Mouse (Mus musculus) heart, embryonic 16.5 days (tissue): ENCODE measurements at regions not wholly inside any gene's neighbourhood (a gene's known extent, or its start where the extent isn't known, plus 50 kb on each side); places are given as distances from the start of the nearest gene placed in this dataset.

Experiments
- ATAC-seq: fragments of 200-750 bp; cut with Nextera tagmentation; replicated peaks from 2 replicates; pipeline ENCODE4 v1.8.0; 2017; ENCODE audit warnings: moderate number of reproducible peaks; ENCODE audit not compliant: insufficient read depth, low FRiP score; ENCODE audit errors: extremely low read depth
- H3K27ac ChIP-seq: fragments of 300-500 bp; sonication (generic); 2 replicates; pipeline ENCODE4 v1.5.1; 2014; ENCODE audit warnings: mild to moderate bottlenecking, low read length, control low read depth, moderate library complexity
- H3K27me3 ChIP-seq: fragments of 300-500 bp; sonication (generic); 2 replicates; pipeline ENCODE4 v1.6.1; 2014; ENCODE audit warnings: low read length, mixed read lengths; ENCODE audit not compliant: control insufficient read depth, insufficient read depth
- H3K36me3 ChIP-seq: fragments of 300-500 bp; sonication (generic); 2 replicates; pipeline ENCODE4 v1.6.1; 2014; ENCODE audit not compliant: control insufficient read depth, insufficient read depth
- H3K4me1 ChIP-seq: fragments of 300-500 bp; sonication (generic); 2 replicates; pipeline ENCODE4 v1.6.1; 2014; ENCODE audit warnings: low read length, mixed read lengths; ENCODE audit not compliant: control insufficient read depth, insufficient read depth
- H3K4me2 ChIP-seq: fragments of 300-500 bp; sonication (generic); 2 replicates; pipeline ENCODE4 v1.6.1; 2014; ENCODE audit warnings: low read depth, mild to moderate bottlenecking, control low read depth, low read length
- H3K4me3 ChIP-seq: fragments of 300-500 bp; sonication (generic); 2 replicates; pipeline ENCODE4 v1.5.1; 2014; ENCODE audit warnings: mild to moderate bottlenecking, control low read depth, low read length
- H3K9ac ChIP-seq: fragments of 300-500 bp; sonication (generic); 2 replicates; pipeline ENCODE4 v1.6.1; 2014; ENCODE audit warnings: low read length, control low read depth
- H3K9me3 ChIP-seq: fragments of 300-500 bp; sonication (generic); replicated peaks from 2 replicates; pipeline ENCODE4 v1.6.1; 2016; ENCODE audit warnings: low read length; ENCODE audit not compliant: control insufficient read depth
- WGBS: fragments of 180-500 bp; shearing (Covaris S2); extraction: QIAGEN DNeasy Blood & Tissue Kit; methylation state at CpG from one replicate; pipeline ENCODE4 v1.1.7; 2014; 5-methylcytosine and 5-hydroxymethylcytosine counted together

- Histone ChIP-seq H3K4me1 (0 out of 2 replicates have a peak, but pooled peaks cover under 1% of the 10 kb centered on the region), H3K36me3 (no peaks in the 10 kb centered on the region), H3K4me2 (no peak overlapping the region), H3K9ac (no peak overlapping the region), H3K4me3 (no peak overlapping the region), H3K27ac (no peak overlapping the region), H3K9me3 (no peaks in the 10 kb centered on the region), H3K27me3 (no peaks in the 10 kb centered on the region)
- WGBS: 85% methylated on average over 3 of the region's 3 CpGs
- no peak for ATAC-seq
These were observed 164.0 kb downstream of the Dyrk2 start for GRCm38 (mm10) chr10:118706020-118706419.

GRCm38 (mm10) chr10:118709718-118710117, 160.3 kb downstream of the Dyrk2 start:
- no peak overlapping the region for H3K27ac ChIP-seq
- no peak for ATAC-seq
- H3K36me3 ChIP-seq: no peaks in the 10 kb centered on the region
- H3K9ac ChIP-seq: no peak overlapping the region
- no peaks in the 10 kb centered on the region for H3K9me3 ChIP-seq
- H3K4me2 ChIP-seq: no peak overlapping the region
- H3K4me1 ChIP-seq: peaks cover 19% of the 10 kb centered on the region
- no peak overlapping the region for H3K4me3 ChIP-seq
- H3K27me3 ChIP-seq: no peaks in the 10 kb centered on the region
- WGBS: 67% methylated on average over 8 of the region's 8 CpGs

GRCm38 (mm10) chr10:118711529-118711928, 158.5 kb downstream of the Dyrk2 start:
- H3K27me3 ChIP-seq: no peaks in the 10 kb centered on the region
- ATAC-seq: no peak
- no peak overlapping the region for H3K4me2 ChIP-seq
- H3K9ac ChIP-seq: no peak overlapping the region
- H3K4me3 ChIP-seq: no peak overlapping the region
- peaks cover 24% of the 10 kb centered on the region for H3K4me1 ChIP-seq
- 56% methylated on average over 3 of the region's 3 CpGs for WGBS
- H3K9me3 ChIP-seq: no peaks in the 10 kb centered on the region
- peak overlapping the region; percentile 50; the same call in 1 of the 2 replicates for H3K27ac ChIP-seq
- no peaks in the 10 kb centered on the region for H3K36me3 ChIP-seq

- no peak overlapping the region for H3K9ac ChIP-seq
- no peak for ATAC-seq
- peaks cover 24% of the 10 kb centered on the region for H3K4me1 ChIP-seq
- H3K4me2 ChIP-seq: no peak overlapping the region
- H3K9me3 ChIP-seq: no peaks in the 10 kb centered on the region
- H3K27ac ChIP-seq: peak overlapping the region; percentile 50; the same call in 1 of the 2 replicates
- 51% methylated on average over 10 of the region's 10 CpGs for WGBS
- no peaks in the 10 kb centered on the region for H3K36me3 ChIP-seq
- H3K27me3 ChIP-seq: no peaks in the 10 kb centered on the region
- no peak overlapping the region for H3K4me3 ChIP-seq
These were observed 158.1 kb downstream of the Dyrk2 start for GRCm38 (mm10) chr10:118711951-118712350.

GRCm38 (mm10) chr10:118712951-118713350, 157.1 kb downstream of the Dyrk2 start:
- 71% methylated on average over 6 of the region's 6 CpGs for WGBS
- no peak overlapping the region for H3K4me2 ChIP-seq
- no peak for ATAC-seq

GRCm38 (mm10) chr10:118714179-118714581, 155.8 kb downstream of the Dyrk2 start:
- Histone ChIP-seq H3K27ac (no peak overlapping the region), H3K4me2 (no peak overlapping the region), H3K9me3 (no peaks in the 10 kb centered on the region), H3K4me3 (no peak overlapping the region), H3K27me3 (no peaks in the 10 kb centered on the region), H3K36me3 (no peaks in the 10 kb centered on the region), H3K9ac (no peak overlapping the region), H3K4me1 (peaks cover 24% of the 10 kb centered on the region)
- no peak for ATAC-seq
- WGBS: 84% methylated on average over 17 of the region's 17 CpGs

More at GRCm38 (mm10) chr10:118712951-118713350, 157.1 kb downstream of the Dyrk2 start:
- Histone ChIP-seq H3K27me3 (no peaks in the 10 kb centered on the region), H3K9me3 (no peaks in the 10 kb centered on the region), H3K9ac (no peak overlapping the region), H3K36me3 (no peaks in the 10 kb centered on the region), H3K27ac (no peak overlapping the region), H3K4me3 (no peak overlapping the region), H3K4me1 (peaks cover 24% of the 10 kb centered on the region)

- Histone ChIP-seq H3K9ac (no peak overlapping the region), H3K4me1 (peaks cover 24% of the 10 kb centered on the region), H3K4me3 (no peak overlapping the region), H3K27ac (no peak overlapping the region), H3K27me3 (no peaks in the 10 kb centered on the region), H3K36me3 (no peaks in the 10 kb centered on the region), H3K9me3 (no peaks in the 10 kb centered on the region), H3K4me2 (no peak overlapping the region)
- ATAC-seq: no peak
- 31% methylated on average over 4 of the region's 4 CpGs for WGBS
These were observed 155.4 kb downstream of the Dyrk2 start for GRCm38 (mm10) chr10:118714595-118714994.

GRCm38 (mm10) chr10:118720630-118721029, 149.4 kb downstream of the Dyrk2 start:
- Histone ChIP-seq H3K27ac (no peak overlapping the region), H3K27me3 (no peaks in the 10 kb centered on the region), H3K9ac (no peak overlapping the region), H3K36me3 (no peaks in the 10 kb centered on the region), H3K4me2 (no peak overlapping the region), H3K4me1 (peaks cover 15% of the 10 kb centered on the region), H3K9me3 (no peaks in the 10 kb centered on the region), H3K4me3 (no peak overlapping the region)
- WGBS: 41% methylated on average over 1 of the region's 1 CpGs
- no peak for ATAC-seq

- H3K9me3 ChIP-seq: no peaks in the 10 kb centered on the region
- 38% methylated on average over 5 of the region's 5 CpGs for WGBS
- peak; percentile 52 for ATAC-seq
- peaks cover 15% of the 10 kb centered on the region for H3K4me1 ChIP-seq
- H3K4me3 ChIP-seq: no peak overlapping the region
- H3K9ac ChIP-seq: no peak overlapping the region
- no peaks in the 10 kb centered on the region for H3K27me3 ChIP-seq
- H3K4me2 ChIP-seq: no peak overlapping the region
- H3K27ac ChIP-seq: no peak overlapping the region
- no peaks in the 10 kb centered on the region for H3K36me3 ChIP-seq
These were observed 147.9 kb downstream of the Dyrk2 start for GRCm38 (mm10) chr10:118722132-118722551.
